Mouse (Mus musculus): ENCODE measurements around the gene Kmt2d. TPM values are rescaled to one million over a fixed set of nuclear protein-coding genes. Genes with fewer than 3 reads are reported as not detected.

Gene Kmt2d
- polyA plus RNA-seq, 1 experiment from 2014 or later = 8.5 TPM

DNA sequence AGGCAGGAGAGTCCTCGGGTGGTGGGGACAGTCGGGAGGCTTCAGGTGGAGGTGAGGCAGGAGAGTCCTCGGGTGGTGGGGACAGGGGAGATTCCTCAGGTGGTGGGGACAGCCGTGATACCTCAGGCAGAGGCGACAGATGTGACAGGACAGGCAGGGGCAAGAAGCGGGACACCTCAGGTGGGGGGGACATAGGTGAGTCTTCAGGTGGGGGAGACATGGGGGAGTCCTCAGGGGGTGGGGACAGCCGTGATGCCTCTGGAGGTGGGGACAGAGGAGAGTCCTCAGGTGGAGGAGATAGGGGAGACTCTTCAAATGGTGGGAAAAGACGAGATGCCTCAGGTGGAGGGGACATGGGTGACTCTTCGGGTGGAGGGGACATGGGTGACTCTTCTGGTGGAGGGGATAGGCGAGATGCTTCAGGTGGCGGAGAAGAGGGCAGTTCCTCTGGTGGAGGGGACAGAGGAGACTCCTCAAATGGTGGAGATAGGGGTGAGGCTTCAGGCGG is 7.5 kb downstream of the Kmt2d start:
- no peak for ATAC-seq (replicated peaks; ENCODE audit: extremely low read depth, insufficient read depth, low FRiP score)
- Histone ChIP-seq H3K9me3 (replicated peaks; ENCODE audit: control insufficient read depth, low read length) (no peaks in the 10 kb centered on the region), H3K4me1 (ENCODE audit: control insufficient read depth, insufficient read depth, low read length) (peaks cover 17% of the 10 kb centered on the region), H3K27ac (ENCODE audit: low read length) (no peak overlapping the region), H3K9ac (ENCODE audit: low read length) (no peak overlapping the region), H3K36me3 (ENCODE audit: control insufficient read depth, insufficient read depth) (peaks cover 77% of the 10 kb centered on the region), H3K27me3 (ENCODE audit: control insufficient read depth, insufficient read depth, low read length) (no peaks in the 10 kb centered on the region), H3K4me2 (ENCODE audit: low read depth, low read length) (no peak overlapping the region), H3K4me3 (ENCODE audit: low read length) (no peak overlapping the region)
- 86% methylated on average over 12 of the region's 12 CpGs for WGBS

DNA sequence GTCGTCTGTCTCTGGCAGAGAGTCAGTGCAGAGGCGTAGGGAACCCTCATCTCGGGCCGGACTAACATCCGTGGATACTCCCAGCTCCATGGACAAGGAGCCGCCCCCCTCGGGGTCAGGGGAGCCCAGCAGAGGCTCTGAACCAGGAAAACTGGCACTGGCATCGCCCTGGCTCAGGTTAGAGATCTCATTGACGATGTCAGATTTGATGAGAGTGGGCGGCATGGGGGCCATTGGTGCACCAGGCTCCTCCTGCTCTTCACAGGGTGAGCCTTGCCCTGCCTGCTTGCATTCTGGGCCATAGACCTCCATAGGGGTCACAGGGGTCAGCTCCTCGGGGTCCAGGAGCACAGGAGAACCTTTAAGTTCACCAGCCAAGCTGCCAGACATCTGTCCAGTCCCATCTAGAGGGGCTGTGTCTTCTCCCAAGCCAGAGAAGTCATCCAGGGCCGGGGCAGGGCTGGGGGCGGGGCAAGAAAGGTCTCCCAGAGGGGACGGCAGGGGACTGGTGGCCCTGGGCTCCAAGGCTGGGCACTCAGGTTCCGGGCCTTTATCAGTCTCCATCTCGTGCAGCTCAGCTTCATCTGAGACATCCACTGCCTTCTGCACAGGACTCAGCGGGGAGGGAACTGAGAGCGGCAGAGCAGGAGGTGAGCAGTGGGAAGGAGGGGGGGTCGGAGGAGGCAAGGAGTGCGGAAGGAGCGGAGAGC is 9.1 kb downstream of the Kmt2d start:
- no peaks in the 10 kb centered on the region for H3K9me3 ChIP-seq (replicated peaks; ENCODE audit: control insufficient read depth, low read length)
- H3K4me2 ChIP-seq (ENCODE audit: low read depth, low read length) = no peak overlapping the region
- no peak overlapping the region for H3K9ac ChIP-seq (ENCODE audit: low read length)
- no peak overlapping the region for H3K27ac ChIP-seq (ENCODE audit: low read length)
- H3K36me3 ChIP-seq (ENCODE audit: control insufficient read depth, insufficient read depth) = peaks cover 94% of the 10 kb centered on the region
- ATAC-seq (replicated peaks; ENCODE audit: extremely low read depth, insufficient read depth, low FRiP score) = no peak
- no peak overlapping the region for H3K4me3 ChIP-seq (ENCODE audit: low read length)
- no peaks in the 10 kb centered on the region for H3K27me3 ChIP-seq (ENCODE audit: control insufficient read depth, insufficient read depth, low read length)
- H3K4me1 ChIP-seq (ENCODE audit: control insufficient read depth, insufficient read depth, low read length) = peaks cover 1% of the 10 kb centered on the region; the same call in 1 of the 2 replicates
- 82% methylated on average over 21 of the region's 21 CpGs for WGBS

DNA sequence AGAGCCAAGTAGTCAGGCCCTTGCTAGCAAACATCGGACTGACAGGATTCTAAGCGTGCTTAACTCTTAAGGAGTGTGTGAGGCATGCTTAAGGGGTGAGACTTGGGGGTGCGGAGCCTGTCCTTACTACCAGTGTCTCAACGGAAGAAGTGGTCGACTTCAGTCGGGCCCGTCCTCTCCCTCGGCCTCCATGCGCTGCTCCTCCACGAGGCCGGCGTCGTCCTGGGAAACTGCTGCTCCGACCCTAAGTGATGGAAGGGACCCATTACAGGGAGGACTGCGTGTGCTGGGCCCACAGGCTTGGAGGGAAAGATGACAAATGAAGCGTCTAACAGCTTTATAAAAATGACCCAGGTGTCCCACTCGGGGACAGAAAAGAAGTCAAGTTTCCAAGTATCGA is 10.1 kb downstream of the Kmt2d start:
- ATAC-seq (replicated peaks; ENCODE audit: extremely low read depth, insufficient read depth, low FRiP score) = no peak
- 91% methylated on average over 18 of the region's 18 CpGs for WGBS
- no peak overlapping the region for H3K4me2 ChIP-seq (ENCODE audit: low read depth, low read length)
- no peak overlapping the region for H3K4me3 ChIP-seq (ENCODE audit: low read length)
- peaks cover 96% of the 10 kb centered on the region for H3K36me3 ChIP-seq (ENCODE audit: control insufficient read depth, insufficient read depth)
- H3K27ac ChIP-seq (ENCODE audit: low read length) = no peak overlapping the region
- H3K27me3 ChIP-seq (ENCODE audit: control insufficient read depth, insufficient read depth, low read length) = no peaks in the 10 kb centered on the region
- H3K9me3 ChIP-seq (replicated peaks; ENCODE audit: control insufficient read depth, low read length) = no peaks in the 10 kb centered on the region
- no peak overlapping the region for H3K9ac ChIP-seq (ENCODE audit: low read length)
- no peaks in the 10 kb centered on the region for H3K4me1 ChIP-seq (ENCODE audit: control insufficient read depth, insufficient read depth, low read length)

DNA sequence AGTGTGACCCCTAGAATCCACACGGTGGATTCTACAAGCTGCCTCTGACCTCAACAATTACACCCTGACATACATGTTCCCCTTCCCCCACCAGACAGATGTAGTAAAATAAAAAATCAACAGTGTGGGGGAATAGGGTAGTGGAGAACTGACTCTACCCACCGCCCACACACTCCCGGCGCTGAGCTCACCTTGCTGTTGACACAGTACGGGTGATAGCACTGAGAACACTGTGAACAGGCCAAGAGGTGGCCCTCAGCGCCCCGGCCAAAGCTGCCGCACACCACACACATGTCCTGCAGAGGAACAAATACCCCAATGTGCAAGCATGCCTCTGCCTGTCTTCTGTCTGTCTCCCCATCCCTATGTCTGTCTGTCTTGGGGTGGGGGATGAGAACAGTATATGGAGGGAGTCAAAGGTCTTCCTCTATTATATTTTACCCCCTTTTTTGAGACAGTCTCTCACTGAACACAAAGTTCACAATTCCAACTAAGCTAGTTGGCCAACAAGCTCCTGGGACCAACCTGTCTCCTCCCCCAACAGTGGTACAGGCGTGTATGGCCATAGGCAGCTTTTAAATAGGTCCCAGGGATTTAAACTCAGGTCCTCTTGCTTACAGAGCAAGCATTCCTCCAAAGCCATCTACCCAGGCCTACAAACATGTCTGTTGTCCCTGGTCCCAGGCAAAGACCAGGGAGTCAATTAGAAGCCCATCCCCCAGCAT is 11.5 kb downstream of the Kmt2d start:
- Histone ChIP-seq H3K27me3 (ENCODE audit: control insufficient read depth, insufficient read depth, low read length) (no peaks in the 10 kb centered on the region), H3K36me3 (ENCODE audit: control insufficient read depth, insufficient read depth) (peaks cover 95% of the 10 kb centered on the region)
- 85% methylated on average over 9 of the region's 9 CpGs for WGBS

DNA sequence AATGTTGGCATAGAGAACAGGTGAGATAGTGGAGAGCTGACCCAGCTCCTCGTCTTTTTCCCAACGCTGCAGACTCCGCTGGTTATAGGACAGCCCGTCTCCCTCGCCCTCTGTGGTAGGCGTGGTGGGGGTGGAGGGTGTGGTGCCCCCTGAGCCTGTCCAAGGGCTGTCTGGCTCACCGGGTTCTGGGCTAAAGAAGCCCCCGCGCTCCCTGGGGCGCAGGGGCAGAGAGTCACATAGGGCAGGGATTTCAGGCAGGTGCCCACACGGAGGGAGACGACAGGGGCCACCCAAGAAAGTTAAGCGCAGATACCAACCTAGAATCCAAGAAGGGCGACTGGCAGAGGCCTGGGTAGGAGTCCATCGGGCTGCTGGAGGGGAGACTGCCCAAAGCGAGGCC is 16.8 kb downstream of the Kmt2d start:
- H3K4me3 ChIP-seq (ENCODE audit: low read length) = no peak overlapping the region
- H3K27me3 ChIP-seq (ENCODE audit: control insufficient read depth, insufficient read depth, low read length) = no peaks in the 10 kb centered on the region
- H3K27ac ChIP-seq (ENCODE audit: low read length) = no peak overlapping the region
- 89% methylated on average over 16 of the region's 16 CpGs for WGBS
- H3K36me3 ChIP-seq (ENCODE audit: control insufficient read depth, insufficient read depth) = peaks cover 96% of the 10 kb centered on the region
- H3K4me1 ChIP-seq (ENCODE audit: control insufficient read depth, insufficient read depth, low read length) = no peaks in the 10 kb centered on the region
- H3K9ac ChIP-seq (ENCODE audit: low read length) = no peak overlapping the region
- H3K9me3 ChIP-seq (replicated peaks; ENCODE audit: control insufficient read depth, low read length) = no peaks in the 10 kb centered on the region
- no peak overlapping the region for H3K4me2 ChIP-seq (ENCODE audit: low read depth, low read length)
- no peak for ATAC-seq (replicated peaks; ENCODE audit: extremely low read depth, insufficient read depth, low FRiP score)

More for the DNA sequence above, 11.5 kb downstream of the Kmt2d start:
- Histone ChIP-seq H3K27ac (ENCODE audit: low read length) (no peak overlapping the region), H3K9me3 (replicated peaks; ENCODE audit: control insufficient read depth, low read length) (no peaks in the 10 kb centered on the region), H3K4me1 (ENCODE audit: control insufficient read depth, insufficient read depth, low read length) (no peaks in the 10 kb centered on the region), H3K4me2 (ENCODE audit: low read depth, low read length) (no peak overlapping the region), H3K9ac (ENCODE audit: low read length) (no peak overlapping the region), H3K4me3 (ENCODE audit: low read length) (no peak overlapping the region)
- ATAC-seq (replicated peaks; ENCODE audit: extremely low read depth, insufficient read depth, low FRiP score) = no peak

DNA sequence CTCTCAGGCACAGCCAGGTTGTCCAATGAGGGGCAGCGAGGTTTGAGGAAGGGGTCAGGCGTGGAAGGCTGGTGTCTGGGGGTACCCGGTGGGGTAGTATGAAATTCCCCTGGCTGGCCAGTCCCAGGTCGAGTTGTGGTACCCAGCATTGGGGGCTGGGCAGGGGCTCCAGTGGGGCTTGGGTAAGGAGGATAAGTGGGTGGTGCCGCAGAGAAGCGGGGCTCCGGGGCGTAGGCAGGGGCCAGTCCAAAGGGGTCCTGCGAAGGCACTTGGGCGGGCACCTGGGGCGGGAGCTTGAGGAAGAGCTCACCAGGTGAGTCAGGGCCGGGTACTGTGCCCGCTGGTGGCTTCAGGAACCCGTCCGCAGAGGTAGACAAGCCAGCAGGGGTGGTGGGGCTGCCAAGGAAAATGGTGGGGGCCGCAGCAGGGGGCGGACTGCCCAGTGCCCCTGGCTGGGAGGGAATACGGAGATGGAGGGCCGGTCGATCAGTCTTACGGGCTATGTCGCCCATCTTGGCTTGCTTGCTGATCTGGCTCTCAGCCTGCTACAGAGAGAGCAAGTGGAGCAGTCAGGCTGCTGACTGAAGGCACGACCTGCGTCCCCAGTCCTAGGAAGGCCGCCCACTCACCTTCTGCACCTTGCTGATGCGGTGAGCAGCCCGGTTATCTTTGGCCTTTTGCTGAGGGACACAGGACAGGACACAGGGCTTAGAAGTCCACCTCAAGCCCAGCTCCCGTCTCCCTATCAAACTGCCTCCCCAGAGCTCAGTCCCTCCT is 17.7 kb downstream of the Kmt2d start:
- Histone ChIP-seq H3K27ac (ENCODE audit: low read length) (no peak overlapping the region), H3K4me1 (ENCODE audit: control insufficient read depth, insufficient read depth, low read length) (no peaks in the 10 kb centered on the region), H3K9me3 (replicated peaks; ENCODE audit: control insufficient read depth, low read length) (no peaks in the 10 kb centered on the region), H3K9ac (ENCODE audit: low read length) (no peak overlapping the region), H3K4me3 (ENCODE audit: low read length) (no peak overlapping the region), H3K36me3 (ENCODE audit: control insufficient read depth, insufficient read depth) (peaks cover 97% of the 10 kb centered on the region), H3K27me3 (ENCODE audit: control insufficient read depth, insufficient read depth, low read length) (no peaks in the 10 kb centered on the region), H3K4me2 (ENCODE audit: low read depth, low read length) (no peak overlapping the region)
- WGBS = 91% methylated on average over 28 of the region's 28 CpGs
- no peak for ATAC-seq (replicated peaks; ENCODE audit: extremely low read depth, insufficient read depth, low FRiP score)

DNA sequence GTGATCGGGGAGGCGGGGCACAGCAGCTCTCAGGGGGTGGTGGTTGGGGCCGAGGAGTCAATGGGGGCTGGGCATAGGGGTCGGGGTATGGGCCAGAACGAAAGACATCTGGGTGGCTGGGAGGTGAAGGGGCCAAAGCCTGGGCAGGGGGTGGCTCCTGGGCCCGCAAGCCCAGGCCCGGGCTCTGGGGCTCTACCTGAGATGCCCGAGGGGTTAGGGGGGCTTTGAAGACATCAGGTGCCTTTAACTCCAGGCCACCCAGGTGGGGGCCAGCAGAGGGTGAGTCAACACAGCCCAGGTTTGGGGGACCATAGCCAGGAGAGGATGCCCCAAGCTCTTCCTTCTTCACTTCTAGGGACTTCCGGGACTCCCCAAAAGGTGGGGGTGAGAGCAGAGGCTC is 18.3 kb downstream of the Kmt2d start:
- Histone ChIP-seq H3K27ac (ENCODE audit: low read length) (no peak overlapping the region), H3K27me3 (ENCODE audit: control insufficient read depth, insufficient read depth, low read length) (no peaks in the 10 kb centered on the region), H3K4me2 (ENCODE audit: low read depth, low read length) (no peak overlapping the region), H3K9ac (ENCODE audit: low read length) (no peak overlapping the region), H3K9me3 (replicated peaks; ENCODE audit: control insufficient read depth, low read length) (no peaks in the 10 kb centered on the region), H3K4me1 (ENCODE audit: control insufficient read depth, insufficient read depth, low read length) (no peaks in the 10 kb centered on the region), H3K36me3 (ENCODE audit: control insufficient read depth, insufficient read depth) (peaks cover 94% of the 10 kb centered on the region), H3K4me3 (ENCODE audit: low read length) (no peak overlapping the region)
- no peak for ATAC-seq (replicated peaks; ENCODE audit: extremely low read depth, insufficient read depth, low FRiP score)
- 92% methylated on average over 9 of the region's 9 CpGs for whole genome bisulfite sequencing

DNA sequence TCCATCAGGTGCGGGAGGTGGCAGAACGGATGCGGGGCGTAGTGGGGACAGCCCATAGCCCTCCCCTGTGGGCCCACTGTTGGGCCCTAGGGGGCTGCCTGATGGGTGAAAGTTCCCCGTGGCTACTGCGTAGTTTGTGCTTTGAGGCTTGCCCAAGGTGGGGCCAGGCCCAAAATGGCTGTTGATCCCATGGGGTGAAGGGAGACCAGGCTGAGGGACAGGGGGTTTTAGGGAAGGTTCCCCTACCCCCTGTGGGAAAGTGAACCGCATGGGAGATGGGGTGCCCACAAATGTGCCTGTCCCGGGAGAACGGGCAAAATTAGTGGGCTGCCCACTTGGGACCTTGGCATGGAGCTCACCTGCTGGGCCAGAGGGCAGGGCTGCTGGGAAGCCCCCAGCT is 18.9 kb downstream of the Kmt2d start:
- no peak overlapping the region for H3K27ac ChIP-seq (ENCODE audit: low read length)
- no peak for ATAC-seq (replicated peaks; ENCODE audit: extremely low read depth, insufficient read depth, low FRiP score)
- no peak overlapping the region for H3K4me2 ChIP-seq (ENCODE audit: low read depth, low read length)
- H3K4me3 ChIP-seq (ENCODE audit: low read length) = no peak overlapping the region
- H3K27me3 ChIP-seq (ENCODE audit: control insufficient read depth, insufficient read depth, low read length) = no peaks in the 10 kb centered on the region
- peaks cover 94% of the 10 kb centered on the region for H3K36me3 ChIP-seq (ENCODE audit: control insufficient read depth, insufficient read depth)
- no peak overlapping the region for H3K9ac ChIP-seq (ENCODE audit: low read length)
- no peaks in the 10 kb centered on the region for H3K9me3 ChIP-seq (replicated peaks; ENCODE audit: control insufficient read depth, low read length)
- 91% methylated on average over 9 of the region's 9 CpGs for WGBS
- no peaks in the 10 kb centered on the region for H3K4me1 ChIP-seq (ENCODE audit: control insufficient read depth, insufficient read depth, low read length)

Data from heart, embryonic 16.5 days (tissue).